Mouse (Mus musculus) T-helper 17 cell (primary cell): ENCODE results near the gene Slc27a1.

Source experiments
- in situ Hi-C, 2 experiments: fragments of 300-600 bp; cut with MboI, MseI; formaldehyde crosslinking; loops; 1 replicate in 1 of 2; 2 replicates in 1 of 2; pipeline ENCODE4 v1.15.1; 2025; ENCODE audit warnings: high pct_unique_total_duplicates in 2 of 2

Gene Slc27a1

DNA sequence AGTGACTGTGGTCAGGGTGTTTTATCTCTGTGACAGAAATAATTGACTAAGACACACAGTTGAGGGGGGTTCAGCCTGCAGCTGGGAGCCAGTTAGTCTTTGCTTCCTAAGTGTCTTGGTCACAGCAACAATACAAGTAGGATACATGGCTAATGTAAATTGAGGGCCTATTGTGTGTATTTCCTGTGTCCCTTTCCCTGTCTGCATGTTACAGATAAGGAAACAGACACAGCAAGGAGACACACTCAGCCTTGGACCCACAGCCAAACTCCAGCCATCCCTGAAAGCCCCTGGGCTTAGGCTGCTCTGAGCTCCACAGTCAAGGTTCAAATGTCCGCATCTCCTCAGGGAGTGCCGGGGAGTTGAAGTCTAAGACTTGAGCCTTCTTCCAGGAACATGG lies 14.0 kb upstream of the Slc27a1 start:
- in situ Hi-C loops = no loop called here

DNA sequence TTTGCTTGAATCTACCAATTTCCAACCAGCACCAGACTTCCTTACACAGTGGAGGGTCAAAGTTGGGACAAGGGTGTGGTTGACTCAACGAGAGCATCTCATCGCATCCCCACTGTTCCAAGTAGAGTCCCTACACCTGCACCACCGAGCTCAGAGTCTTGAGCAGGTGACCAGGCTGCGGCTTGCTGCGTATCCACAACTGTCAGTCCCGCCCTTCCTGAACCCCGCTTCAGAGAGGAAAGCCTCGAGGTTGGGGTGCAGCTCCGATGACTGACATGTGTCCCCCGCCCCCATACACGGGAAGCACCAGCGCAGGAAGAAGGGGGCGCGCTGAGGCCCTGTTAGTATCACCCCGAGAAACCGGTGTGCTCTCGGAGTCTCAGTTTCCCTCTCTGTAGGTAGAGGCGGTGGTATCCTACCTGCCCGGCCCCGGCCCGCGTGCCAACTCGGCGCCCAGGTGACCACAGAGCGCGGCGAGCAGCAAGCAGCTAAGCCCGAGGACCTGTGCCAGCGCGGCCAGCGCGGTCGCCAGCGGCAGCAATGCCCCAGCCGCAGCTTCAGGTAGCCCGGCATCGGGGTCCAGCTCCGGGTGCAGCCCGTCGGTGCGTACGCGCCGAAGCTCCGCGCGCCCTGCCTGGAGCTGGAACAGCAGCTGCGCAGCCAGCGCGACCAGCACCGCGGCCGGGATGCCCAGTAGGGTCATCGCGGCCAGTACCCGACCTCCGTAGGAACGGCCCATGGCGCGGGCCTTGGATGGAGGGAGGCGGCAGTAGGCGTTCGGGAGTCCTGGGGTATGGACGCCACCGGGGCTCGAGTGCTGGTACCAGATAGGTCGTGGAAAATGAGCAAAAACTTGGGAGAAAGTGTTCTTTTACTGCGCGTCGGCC lies 10.4 kb upstream of the Slc27a1 start, which contains the start of gene Tmem221:
TSS of gene Tmem221 (minus strand) at position 801 of the 887 bp plus-strand sequence.
- in situ Hi-C loops = no loop called here

DNA sequence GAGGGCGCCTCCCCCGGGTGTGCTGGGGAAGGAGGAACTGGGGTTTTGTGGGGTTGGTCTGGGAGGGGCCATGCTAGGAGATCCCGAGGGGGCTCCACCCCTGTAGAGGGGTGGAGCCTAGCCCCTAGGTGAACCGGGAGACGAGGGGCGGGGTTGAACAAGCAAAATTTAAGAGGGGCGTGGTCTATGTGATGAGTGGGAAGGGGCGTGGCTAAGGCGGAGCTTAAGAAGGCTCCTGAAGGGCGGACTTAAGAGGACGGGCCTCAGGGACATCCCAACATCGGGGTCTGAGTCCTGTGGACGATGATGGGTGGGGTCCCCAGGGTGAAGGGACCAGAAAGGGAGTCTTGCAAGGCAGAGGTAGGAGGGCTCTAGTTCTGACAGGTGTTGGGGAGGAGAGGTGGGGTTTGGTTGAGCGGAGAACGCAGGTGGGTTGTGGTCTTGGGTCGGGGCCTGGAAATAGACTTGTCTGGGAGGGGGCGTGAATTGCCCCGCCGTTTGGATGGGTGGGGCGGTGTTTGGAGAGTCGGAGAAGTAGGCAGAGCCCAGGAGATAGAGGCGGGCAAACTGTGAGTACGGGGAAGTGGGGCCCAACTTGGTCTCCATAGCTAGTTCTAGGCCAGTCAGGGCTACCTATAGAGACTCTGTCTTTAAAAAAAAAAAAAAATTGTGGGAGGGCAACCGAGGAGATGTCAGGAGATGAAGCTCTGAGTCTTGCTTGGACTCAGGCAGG lies 9.6 kb upstream of the Slc27a1 start:
- in situ Hi-C loops = no loop called here

DNA sequence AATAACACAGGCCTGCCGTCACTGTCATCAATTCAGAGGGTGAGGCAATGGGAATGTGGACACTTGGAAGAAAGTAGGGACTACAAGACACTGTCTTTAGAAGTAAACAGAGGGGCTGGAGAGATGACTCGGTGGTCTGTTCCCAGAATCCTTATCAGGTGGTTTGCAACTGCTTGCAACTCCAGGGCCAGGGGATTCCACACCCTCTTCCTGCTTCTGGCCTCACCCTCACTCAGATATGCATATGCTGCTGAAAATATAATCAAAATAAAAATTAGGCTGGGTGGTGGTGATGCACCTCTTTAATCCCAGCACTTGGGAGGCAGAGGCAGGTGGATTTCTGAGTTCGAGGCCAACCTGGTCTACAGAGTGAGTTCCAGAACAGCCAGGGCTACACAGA lies 8.6 kb upstream of the Slc27a1 start:
- in situ Hi-C loops = loop anchor here (5.0 to 10.0 kb wide), 3 partner anchors 37 to 105 kb away; partner anchors contain the start of gene Fam129c (in 1 of the 2)

DNA sequence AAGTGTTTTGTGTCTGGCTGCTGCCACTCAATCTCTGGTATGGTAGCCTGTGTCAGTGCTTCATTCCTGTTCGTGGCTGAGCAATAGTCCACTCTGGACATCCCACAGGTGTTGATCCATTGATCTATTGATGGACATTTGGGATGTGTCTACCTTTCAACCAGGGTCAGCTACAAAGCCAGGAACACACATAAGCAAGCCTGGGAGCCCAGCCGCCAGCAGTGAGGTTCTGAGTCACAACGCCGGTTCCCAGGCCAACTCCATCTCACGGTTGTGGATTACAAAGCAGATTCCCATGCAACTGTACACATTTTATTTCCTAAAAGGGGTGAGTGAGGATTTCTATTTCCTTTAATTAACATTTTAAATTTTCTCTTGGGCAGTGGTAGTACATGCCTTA lies 7.9 kb upstream of the Slc27a1 start:
- in situ Hi-C loops = loop anchor here (5.0 to 10.0 kb wide), 3 partner anchors 37 to 104 kb away; partner anchors contain the start of gene Fam129c (in 1 of the 2)

DNA sequence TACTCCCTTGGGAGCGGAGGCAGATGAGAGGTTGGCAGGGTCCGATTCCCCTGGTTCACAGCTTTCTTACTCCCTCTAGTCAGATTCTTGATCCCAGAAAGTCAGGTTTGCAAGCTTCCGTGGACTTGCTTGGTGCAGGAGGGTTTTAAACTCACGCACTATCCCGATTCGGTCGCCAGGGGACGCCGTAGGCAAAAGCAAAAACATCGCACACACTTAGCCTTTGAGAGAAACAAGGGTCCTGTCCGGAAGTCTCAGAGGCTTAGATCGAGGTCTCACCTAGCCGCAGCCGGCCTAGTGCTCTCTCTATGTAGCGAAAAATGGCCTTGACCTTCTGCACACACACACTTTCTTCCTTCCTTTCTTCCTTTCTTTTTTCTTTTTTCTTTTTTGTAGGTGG lies 7.3 kb upstream of the Slc27a1 start:
- in situ Hi-C loops = loop anchor here (5.0 to 10.0 kb wide), 3 partner anchors 36 to 103 kb away; partner anchors contain the start of gene Fam129c (in 1 of the 2)

DNA sequence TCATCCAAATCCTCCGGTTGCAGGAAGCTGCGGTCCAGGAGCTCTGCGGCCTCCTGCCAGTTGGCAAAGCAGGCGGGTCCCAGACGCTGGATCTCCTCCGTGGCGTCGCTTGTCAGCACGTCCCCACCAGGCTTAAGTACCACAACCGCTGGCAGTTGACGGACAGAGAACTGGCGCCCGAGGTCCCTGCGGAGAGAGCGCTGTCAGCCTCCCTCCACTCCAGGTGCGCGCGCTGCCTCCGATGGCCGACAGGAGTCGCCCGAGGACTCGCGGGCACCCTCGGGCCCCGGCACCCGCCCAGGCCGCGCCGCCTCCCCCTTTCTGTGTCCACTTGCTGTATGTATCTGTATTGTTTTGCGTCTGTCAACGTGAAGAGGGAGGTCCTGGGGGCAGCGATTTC lies 5.9 kb upstream of the Slc27a1 start:
- in situ Hi-C loops = loop anchor here (5.0 to 10.0 kb wide), 3 partner anchors 35 to 102 kb away; partner anchors contain the start of gene Fam129c (in 1 of the 2)

DNA sequence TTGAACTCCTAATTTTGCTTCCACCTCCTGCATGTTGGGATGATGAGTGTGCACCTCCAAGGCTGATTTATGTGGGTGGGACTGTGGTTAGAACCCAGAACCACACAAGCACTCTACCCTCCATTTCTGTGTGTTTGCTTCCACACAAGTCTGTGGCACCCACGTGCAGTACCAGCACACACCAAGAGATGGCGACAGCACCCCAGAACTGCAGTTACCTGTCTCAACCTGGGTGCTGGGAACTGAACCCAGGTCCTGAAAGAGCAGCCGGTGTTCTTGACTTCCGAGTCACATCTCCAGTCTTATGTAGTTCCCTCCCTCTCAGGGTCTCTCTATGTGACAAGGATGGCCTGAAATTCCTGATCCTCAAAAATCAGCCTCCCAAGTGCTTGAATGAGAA lies 4.7 kb upstream of the Slc27a1 start:
- in situ Hi-C loops = loop anchor here (5.0 to 10.0 kb wide), 3 partner anchors 33 to 101 kb away; partner anchors contain the start of gene Fam129c (in 1 of the 2)

DNA sequence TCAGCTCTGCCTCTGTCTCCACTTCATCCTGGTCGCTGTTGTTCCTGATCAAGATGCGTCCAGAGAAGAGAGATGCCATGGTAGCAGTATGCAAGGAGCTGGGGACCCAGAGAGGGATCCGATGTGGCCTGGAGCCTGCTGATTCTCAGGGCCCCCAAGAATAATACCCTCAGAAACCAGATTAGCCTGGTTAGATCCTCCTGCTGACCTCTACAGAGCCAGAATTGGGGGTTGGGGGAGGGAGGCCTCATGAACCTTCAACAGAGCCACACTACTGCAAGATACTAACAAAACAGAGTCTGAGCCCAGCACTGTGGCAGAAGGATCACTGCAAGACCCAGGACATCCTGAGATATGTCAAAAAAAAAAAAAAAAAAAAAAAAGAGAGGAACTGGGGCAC lies 2.2 kb upstream of the Slc27a1 start, which contains the start of gene Nxnl1:
TSS of gene Nxnl1 (minus strand) at position 101 of the 400 bp plus-strand sequence.
- in situ Hi-C loops = loop anchor here in 1 of 2 experiments (10.0 kb wide), 1 partner anchor 98 kb away; no protein-coding TSS in a partner anchor

DNA sequence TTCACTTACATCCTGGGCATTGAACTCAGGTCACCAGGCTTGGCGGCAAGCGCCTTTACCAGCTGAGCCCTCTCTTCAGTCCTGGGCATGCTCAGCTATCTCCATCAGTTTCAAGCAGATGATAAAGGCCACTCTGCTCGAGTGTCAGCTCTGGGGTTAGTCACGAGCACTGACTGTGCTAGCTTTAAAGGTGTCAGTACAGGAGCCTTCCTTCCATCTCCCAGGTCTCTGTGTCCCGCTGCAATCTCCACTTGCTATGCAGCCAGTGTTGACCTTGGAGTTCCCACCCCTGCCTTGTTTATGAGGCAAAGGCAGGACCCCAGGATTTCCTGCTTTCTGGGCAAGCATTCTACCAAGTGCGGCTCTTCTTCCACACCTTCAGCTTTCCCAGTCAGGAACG lies 1.1 kb upstream of the Slc27a1 start:
- in situ Hi-C loops = loop anchor here in 1 of 2 experiments (10.0 kb wide), 1 partner anchor 97 kb away; no protein-coding TSS in a partner anchor

DNA sequence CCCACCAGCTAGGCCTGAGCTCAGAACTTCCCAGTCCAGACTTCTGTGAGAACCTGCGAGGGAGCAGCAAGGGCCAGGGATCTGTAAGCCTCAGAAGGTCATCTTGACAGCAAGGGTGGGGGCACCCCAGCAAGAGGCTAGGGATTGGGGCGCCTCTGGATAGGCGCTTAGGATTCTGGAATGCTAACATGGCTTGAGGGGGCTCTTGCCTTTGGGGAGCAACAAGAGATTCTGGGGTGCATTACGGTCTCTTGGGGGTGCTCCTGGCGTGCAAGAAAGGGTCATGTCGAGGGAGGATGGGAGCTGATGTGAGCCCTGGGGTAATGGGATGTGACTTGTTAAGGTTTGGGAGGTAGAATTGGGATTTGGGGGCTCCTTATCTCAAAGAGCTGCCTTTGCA lies 259 bp downstream of the Slc27a1 start:
- in situ Hi-C loops = loop anchor here in 1 of 2 experiments (10.0 kb wide), 1 partner anchor 96 kb away; no protein-coding TSS in a partner anchor

DNA sequence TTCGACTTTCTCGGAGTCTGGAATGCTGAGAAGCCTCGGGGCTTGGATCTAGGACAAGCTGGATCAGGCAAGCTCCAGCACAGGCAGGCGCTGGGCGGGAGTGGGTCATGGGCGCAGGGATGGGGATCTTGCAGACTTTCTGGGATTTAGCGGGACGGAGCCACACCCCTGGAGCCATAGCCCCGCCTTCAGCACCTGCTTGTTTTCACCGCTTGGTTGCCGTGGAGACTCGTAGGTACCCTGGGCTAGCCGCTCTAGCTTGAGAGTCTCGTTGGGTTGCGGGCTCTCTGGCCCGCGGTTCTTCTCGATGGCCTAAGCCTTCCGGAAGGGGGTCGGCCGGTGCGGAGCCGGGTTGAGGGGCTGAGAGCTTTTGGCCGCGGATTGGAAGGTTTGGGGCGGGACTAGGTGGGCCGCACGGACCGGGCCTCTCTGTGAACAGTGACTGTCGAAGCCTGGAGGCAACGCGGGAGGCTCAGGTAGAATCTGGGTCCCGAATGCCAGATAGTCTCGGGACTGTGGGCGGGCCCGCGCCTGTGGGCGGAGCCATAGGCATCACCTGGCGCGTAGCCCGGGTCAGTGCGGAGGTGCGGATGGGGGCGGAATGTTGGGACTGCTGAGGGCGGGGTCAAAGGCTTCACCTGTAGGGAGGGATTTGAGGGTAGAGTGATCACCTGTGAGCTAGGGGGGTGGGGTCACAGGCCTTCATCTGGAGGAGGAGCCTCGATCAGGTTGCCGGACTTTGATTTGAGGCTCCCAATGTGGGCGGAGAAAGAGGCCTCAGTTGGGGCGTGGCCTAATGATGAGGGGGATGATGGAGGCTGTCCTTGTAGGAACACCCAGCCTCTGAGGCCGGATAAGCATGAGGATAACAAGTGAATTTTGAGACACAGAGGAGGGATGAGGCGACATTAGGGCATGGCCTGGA lies 946 bp downstream of the Slc27a1 start:
- in situ Hi-C loops = loop anchor here in 1 of 2 experiments (10.0 kb wide), 1 partner anchor 95 kb away; no protein-coding TSS in a partner anchor

DNA sequence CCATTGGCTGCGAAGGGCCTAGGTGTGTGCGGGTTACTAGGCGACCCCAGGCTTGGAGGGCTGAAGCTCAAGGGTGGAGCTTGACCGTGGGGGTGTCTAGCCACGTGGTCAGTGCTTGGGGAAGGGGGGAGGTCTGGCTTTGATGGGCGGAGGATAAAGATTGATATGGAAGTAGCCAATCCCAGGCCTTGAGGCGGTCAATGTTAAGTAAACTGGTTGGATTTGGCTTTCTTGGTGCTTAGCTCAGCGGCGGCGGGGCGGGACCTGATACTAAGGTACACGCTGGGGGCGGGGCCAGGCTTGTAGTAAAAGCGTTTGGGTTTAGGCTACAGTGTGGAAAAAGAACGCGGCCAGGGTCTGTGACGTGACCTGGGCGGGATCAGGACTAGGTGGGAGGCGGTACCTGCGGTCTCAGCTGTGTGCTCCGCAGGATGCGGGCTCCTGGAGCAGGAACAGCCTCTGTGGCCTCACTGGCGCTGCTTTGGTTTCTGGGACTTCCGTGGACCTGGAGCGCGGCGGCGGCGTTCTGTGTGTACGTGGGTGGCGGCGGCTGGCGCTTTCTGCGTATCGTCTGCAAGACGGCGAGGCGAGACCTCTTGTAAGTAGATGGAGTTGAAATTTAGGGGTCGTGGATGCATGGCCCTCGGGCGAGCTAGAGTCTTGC lies 1.7 kb downstream of the Slc27a1 start:
- in situ Hi-C loops = no loop called here

DNA sequence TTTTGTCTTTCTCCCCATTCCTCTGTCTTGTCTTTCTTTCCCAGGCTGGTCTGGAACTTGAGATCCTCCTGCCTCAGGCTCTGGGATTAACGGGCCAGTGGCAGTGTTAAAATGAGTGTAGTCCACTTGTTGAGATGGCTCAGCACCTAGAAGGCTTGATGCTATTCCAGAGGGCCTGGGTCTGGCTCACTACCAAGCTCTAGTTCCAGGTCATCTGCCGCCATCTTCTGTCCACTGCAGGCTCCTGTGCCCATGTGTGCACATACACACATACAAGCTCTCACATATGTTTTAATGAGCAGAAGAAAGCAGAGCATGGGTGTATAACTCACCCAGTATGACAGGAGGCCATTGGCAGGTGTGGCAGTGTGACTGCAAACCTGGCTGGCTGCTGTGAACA lies 3.4 kb downstream of the Slc27a1 start:
- in situ Hi-C loops = no loop called here

DNA sequence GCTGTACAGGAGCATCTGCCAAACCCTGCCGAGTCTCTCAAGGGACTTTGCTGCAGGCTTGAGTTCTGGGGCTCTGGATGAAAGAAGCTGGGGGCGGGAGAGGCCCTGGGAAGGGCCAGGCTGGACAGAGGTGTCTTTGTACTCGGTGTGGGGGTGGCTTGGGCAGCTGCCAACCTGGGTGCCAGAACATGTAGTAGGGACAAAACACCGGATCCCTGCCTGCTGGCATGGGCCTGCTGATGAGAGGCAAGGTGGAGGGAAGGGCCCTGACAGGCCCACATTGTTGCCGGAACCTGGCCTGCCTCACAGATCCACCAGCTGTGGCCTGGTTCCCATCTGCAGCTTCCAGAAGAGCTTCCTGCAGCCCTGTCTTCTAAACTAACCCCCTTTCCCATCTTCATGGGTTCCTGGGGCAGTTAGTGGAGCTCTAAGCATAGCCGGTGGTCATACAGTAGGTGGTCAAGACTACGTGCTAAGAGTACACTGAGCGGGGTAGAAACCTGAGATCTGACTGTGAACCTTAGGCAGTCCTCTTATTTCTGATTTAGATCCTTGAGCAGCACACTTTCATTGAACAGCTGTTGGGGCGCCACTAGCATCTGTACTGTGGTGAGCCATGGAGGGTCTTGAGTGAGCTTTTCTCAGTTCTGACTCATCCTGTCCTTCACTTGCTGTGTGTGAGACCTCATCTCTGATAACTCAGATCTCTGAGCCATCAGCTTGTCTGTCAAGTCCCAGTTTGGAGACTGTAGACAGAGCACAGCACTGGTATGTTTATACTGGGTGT lies 4.4 kb downstream of the Slc27a1 start:
- in situ Hi-C loops = no loop called here

DNA sequence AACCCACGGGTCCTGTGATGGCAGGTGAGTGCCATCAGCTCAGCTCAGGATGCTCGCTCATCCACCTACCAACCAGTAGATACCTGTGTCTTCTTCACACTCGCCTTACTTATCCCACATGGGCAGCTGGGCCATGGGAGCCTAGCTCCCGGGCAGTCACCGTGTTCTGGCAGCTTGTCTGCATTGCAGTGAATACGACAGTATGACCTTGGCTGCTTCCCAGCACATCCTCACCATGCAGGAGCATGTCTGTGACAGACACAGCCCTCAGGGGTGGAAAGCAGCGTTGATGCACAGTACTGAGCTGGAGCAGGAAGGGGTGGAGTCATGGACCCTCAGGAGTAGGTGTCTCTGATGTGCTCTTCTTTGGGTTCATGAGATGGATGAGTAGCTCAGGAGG lies 5.7 kb downstream of the Slc27a1 start:
- in situ Hi-C loops = no loop called here

DNA sequence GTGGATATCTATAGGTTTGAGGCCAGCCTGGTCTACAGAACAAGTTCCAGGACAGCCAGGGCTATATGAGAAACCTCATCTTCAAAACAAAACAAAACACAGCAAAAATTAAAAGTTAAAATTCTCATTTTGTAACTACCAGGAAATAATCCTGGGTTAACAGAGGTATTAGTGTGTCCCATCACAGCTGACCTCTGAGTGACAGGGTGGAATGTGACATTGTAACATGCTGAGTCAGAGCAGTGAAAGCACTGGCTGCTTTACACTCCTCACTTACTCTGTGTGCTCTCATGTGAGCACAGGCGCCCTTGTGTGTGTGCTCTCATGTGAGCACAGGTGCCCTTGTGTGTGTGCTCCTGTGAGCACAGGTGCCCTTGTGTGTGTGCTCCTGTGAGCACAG lies 6.3 kb downstream of the Slc27a1 start:
- in situ Hi-C loops = no loop called here

DNA sequence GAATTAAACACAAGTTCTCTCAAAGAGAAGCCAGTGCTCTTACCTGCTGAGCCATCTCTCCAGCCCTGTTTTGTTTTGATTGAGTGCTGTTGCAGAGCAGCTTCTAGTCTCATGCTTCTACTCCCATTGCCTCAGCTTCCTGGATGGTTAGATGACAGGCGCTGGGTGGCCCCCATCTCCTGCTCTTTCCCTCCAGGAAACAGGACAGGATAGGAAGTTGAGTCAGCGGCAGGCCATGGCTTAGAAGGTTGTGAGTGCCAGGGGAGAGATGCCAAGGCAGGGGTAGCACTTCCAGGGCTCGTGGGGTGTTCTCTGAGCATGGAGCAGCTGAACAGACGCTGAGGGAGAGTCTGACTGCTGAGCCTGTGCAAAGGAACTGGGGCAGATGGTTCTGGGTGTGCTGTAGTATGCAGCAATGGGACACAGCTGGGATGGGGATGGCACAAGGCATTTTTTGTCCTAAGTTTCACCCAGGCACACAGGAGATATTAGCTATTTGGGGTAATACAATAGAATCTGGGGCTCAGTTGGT lies 9.2 kb downstream of the Slc27a1 start:
- in situ Hi-C loops = no loop called here

DNA sequence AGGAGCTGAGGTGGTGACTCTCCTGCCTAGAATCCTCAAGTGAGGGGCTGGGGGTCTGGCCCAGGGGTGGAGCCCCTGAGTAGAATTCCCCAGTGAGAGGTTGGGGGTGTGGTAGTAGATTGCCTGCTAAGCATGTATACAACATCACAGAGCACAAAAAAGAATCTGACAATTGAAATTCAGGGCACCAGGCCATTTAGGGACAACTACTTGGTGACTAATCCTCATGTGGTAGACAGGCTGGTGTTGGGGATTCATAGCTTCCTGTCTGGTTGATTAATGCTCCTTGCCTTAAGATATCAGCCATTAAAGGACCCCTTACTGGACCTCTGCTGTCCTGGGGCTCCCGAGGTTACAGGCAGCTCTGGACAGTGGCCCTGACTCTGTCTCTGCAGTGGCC lies 10.3 kb downstream of the Slc27a1 start:
- in situ Hi-C loops = no loop called here
